Mouse (Mus musculus): ENCODE measurements around the gene Myo1b.
"Not testable (repeated sequence)": the region's sequence is repeated elsewhere in the genome, so short reads cannot be mapped to it uniquely, and the experiment has no call there.

Gene Myo1b

GRCm38 (mm10) chr1:51895961-51896360 lies 19.9 kb downstream of the Myo1b start:
- peak; percentile 21 for DNase-seq (ENCODE audit: low read depth, low spot score)

DNA sequence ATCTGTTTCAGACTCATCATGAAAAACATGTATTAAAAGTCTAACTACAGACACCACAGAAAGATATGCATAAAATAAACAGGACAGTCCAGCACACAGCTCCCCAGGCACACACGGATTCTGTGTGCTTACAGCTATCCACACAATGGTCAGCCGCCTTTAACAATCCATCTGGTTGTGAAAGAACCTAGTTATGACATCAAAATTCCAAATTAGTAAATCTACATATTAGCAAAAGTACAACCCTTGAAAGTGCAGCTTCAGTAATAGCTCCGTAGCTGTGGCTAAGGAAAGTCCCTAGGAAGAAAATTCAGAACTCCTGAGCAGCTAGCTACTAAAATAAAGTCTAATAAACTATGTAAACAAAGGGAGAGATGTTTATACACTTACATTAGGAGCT lies 21.1 kb downstream of the Myo1b start:
- DNase-seq (ENCODE audit: low read depth, low spot score): no peak

DNA sequence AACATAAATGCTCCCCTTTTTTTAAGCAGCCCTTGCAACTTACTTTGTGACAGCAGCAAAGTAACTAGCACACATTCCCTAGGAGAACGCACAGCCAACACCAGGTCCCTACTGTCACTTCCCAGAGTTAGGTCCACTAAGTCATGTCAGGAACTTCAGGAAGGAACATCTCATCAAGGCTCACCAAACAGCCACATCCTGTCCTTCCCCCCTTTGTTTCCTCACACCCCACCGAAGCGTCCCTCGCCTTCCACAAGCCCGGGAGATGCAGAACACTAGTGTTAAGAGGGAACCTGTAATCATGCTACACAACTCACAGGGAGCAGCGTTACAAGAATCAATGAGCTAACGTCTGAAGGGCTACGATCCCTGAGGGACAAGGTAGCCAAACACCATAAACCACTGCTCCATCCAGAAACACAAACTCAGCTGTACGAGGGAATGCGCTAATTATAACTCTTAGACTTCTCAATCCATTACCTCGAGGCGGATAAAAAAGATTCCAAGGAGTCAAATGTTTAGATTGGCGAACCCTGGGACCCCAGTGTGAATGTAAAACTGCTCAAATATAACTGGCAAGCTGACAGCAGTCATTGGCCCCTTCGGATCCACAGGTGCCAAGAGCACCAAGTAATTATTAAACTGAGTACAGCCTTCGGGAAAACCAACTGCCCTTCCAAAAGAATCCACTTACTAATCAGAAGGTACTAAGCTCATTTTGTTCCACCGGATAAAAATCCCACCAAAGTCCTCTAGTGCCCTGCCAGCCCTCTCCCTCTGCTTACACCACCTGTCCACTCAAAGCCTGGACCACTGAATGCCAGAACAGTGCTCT lies 22.1 kb downstream of the Myo1b start:
- DNase-seq (ENCODE audit: low read depth, low spot score): no peak

- DNase-seq (ENCODE audit: low read depth, low spot score): no peak
Observed at GRCm38 (mm10) chr1:51892005-51892404, 23.9 kb downstream of the Myo1b start.

- no peak for DNase-seq (ENCODE audit: low read depth, low spot score)
Observed at GRCm38 (mm10) chr1:51888046-51888813, 27.6 kb downstream of the Myo1b start.

GRCm38 (mm10) chr1:51885356-51885983 lies 30.4 kb downstream of the Myo1b start:
- no peak for DNase-seq (ENCODE audit: low read depth, low spot score)

DNA sequence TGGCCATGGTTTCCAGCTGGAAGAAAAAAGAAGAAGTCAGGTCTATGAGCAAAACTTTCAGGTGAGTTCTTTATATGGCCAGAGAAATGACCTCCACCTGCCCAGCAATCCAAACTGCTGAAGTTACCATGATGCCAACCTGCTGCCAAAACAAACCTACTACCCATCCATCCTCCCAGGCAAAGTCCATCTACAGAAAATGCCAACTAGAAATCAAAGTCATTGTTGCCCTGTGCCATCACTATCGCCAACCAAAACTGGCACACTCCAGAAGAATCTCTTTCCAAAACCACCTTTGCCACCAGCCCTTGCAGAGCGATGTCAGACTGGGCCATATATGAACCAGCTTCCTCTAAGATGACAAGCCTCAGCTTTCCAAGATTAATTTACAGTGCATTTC lies 32.7 kb downstream of the Myo1b start:
- DNase-seq (ENCODE audit: low read depth, low spot score): no peak

- no peak for DNase-seq (ENCODE audit: low read depth, low spot score)
Observed at GRCm38 (mm10) chr1:51882752-51883151, 33.1 kb downstream of the Myo1b start.

DNA sequence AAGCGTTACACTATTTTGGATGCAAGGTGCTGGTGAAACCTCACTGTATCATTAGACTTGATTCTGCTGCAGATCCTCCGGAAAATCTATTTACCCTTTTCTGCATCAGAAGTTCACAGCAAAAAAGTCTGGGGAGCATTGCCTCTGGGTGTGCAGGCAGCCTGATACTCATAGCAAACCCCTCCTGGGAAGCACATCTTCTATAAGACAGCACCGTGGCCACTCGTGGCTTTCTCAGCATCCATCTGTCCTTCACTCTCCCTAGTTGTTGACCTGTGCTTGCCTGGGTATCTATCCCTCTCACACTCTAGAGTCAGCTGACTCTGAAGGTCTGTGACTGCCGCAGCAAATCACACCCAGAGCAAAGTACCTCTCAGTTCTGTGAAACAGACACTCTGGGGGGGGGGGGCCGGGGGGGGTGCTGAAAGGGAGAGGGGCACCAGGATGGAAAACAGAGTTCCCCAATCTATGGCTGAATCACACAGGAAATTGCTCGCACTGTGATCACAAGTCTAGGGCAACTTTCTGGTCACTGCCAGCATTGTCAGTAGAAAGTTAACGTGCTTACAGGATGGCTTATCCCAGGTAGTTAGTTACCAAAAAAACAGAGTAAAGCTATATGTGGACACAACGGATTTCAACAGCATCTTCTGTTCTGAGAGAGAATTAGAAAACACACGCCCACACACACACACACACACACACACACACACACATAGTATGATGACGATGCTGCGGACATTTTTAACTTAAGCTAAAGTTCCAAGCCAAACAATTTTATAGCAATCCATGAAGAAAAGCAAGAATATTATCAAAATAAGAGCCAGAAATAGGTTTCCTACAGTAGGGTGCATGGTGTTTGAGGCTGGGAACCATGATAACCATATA lies 35.7 kb downstream of the Myo1b start:
- DNase-seq (ENCODE audit: low read depth, low spot score): no peak

GRCm38 (mm10) chr1:51879333-51879770 lies 36.5 kb downstream of the Myo1b start:
- peak; percentile 82 for DNase-seq (ENCODE audit: low read depth, low spot score)

DNA sequence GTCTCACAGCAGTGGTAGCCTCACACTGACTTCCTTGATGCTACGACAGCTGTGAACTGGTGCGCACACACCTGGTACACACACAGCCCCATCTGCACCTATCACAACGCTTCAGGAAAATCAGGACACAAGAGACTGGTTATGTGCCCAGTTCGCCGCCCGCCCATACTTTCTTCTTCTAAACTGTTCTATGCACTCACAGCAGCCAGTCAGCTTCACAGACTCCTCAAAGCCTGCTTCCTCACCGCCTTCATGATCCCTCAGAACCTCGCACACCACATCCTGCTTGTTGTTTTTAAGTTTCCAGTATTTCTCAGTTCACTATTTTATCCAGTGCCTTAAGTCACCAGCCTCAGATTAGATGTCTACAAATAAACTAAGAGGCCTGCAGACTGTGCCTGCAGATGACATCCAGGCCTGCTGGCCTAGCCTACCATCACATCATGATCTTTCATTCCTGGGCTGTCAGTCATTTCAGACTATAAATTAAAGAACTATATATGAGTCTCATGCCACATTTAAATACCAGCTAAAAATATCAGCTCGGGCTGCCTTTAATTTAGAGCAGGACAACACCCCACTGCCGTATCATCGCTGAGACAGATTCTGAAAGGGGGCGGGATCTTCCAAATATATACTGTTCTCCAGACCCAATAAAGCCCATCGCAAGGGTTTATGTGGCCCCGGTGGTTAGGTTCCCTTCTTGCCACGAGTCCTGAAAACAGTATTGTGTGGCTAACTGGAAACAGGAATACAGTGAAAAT lies 40.2 kb downstream of the Myo1b start:
- DNase-seq (ENCODE audit: low read depth, low spot score): no peak

GRCm38 (mm10) chr1:51872493-51873261 lies 43.2 kb downstream of the Myo1b start:
- no peak for DNase-seq (ENCODE audit: low read depth, low spot score)

DNA sequence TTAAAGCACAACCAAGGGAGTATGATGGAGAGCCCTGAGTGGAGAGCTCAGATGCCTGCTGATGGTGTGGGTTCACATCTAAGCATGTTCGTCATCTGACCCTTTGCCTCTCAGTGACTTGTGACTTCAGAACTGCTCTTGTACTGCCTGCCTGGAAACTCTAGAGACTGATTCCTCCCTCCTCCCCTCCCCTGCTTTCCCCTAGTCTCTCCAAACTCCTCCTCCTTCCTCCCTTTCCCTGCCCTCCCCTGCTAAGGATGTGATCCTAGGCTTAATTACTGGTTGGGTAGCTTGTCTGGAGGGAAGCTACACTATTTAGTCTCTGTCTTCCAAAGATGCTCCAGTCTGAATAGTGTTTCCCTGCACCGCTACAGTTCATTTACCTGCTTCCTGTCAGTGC lies 44.6 kb downstream of the Myo1b start:
- not testable (repeated sequence) for DNase-seq (ENCODE audit: low read depth, low spot score)

- no peak for DNase-seq (ENCODE audit: low read depth, low spot score)
Observed at GRCm38 (mm10) chr1:51862828-51863421, 52.9 kb downstream of the Myo1b start.

- no peak for DNase-seq (ENCODE audit: low read depth, low spot score)
Observed at GRCm38 (mm10) chr1:51860837-51861236, 55.0 kb downstream of the Myo1b start.

- no peak for DNase-seq (ENCODE audit: low read depth, low spot score)
Observed at GRCm38 (mm10) chr1:51856946-51857345, 58.9 kb downstream of the Myo1b start.

- DNase-seq (ENCODE audit: low read depth, low spot score): no peak
Observed at GRCm38 (mm10) chr1:51856245-51856915, 59.5 kb downstream of the Myo1b start.

- no peak for DNase-seq (ENCODE audit: low read depth, low spot score)
Observed at GRCm38 (mm10) chr1:51855541-51856244, 60.2 kb downstream of the Myo1b start.

Data from R1 (cell line).